ENCODE assay signal across 22 mouse cellular contexts in genomic region chrX:160501095-160501494, GRCm38 (mm10). TPM values are rescaled to one million over a fixed set of nuclear protein-coding genes. Genes with fewer than 3 reads are reported as not detected.
DNase-seq lines count a peak whose midpoint lies in the region; ATAC-seq and TF ChIP-seq lines count a peak whose summit lies in the region.
"Had no signal": no experiment of that assay in that cellular context is flagged by ENCODE, and none has a peak within 500 bp of the region (broad histone marks: within the 10 kb centered on the region; RNA-seq: fewer than 3 reads in every experiment).

No protein-coding gene starts in this region.

- peaks cover 3% of the 10 kb centered on the region for H3K79me2 ChIP-seq in myocyte (ENCODE audit: control insufficient read depth, insufficient read depth)

- no peak overlapping the region for H3K4me2 ChIP-seq in heart, embryonic 12.5 days
- 0 out of 2 replicates have a peak overlapping the region, but pooled peaks have one; percentile 73 for H3K4me2 ChIP-seq in liver, embryonic 13.5 days
- H3K4me2 ChIP-seq in liver, embryonic 11.5 days: no peak overlapping the region
- H3K4me2 ChIP-seq in lung, postnatal 0 days (replicated peaks; ENCODE audit: low read depth, low read length): no peak overlapping the region
- peak overlapping the region; percentile 65 for H3K4me2 ChIP-seq in myocyte (ENCODE audit: low read depth)
- no peak overlapping the region for H3K4me2 ChIP-seq in midbrain, embryonic 15.5 days

- no peak overlapping the region for H3K9ac ChIP-seq in heart, embryonic 12.5 days
- H3K9ac ChIP-seq in liver, embryonic 13.5 days: no peak overlapping the region
- no peak overlapping the region for H3K9ac ChIP-seq in liver, embryonic 11.5 days (ENCODE audit: low read depth, low read length)
- no peak overlapping the region for H3K9ac ChIP-seq in lung, postnatal 0 days (replicated peaks; ENCODE audit: low read depth)
- H3K9ac ChIP-seq in midbrain, embryonic 15.5 days: no peak overlapping the region

- H3K9me3 ChIP-seq in heart, embryonic 12.5 days (replicated peaks): no peaks in the 10 kb centered on the region
- no peaks in the 10 kb centered on the region for H3K9me3 ChIP-seq in liver, embryonic 13.5 days (replicated peaks)
- no peaks in the 10 kb centered on the region for H3K9me3 ChIP-seq in liver, embryonic 11.5 days (ENCODE audit: control insufficient read depth, low read length)
- no peaks in the 10 kb centered on the region for H3K9me3 ChIP-seq in lung, postnatal 0 days (ENCODE audit: low read length)
- no peaks in the 10 kb centered on the region for H3K9me3 ChIP-seq in midbrain, embryonic 15.5 days
- H3K9me3 ChIP-seq: forebrain, embryonic 15.5 days; G1E; hindbrain, embryonic 10.5 days; intestine, embryonic 15.5 days; midbrain, embryonic 10.5 days had no signal

- 0 out of 2 replicates have a peak, but pooled peaks cover 3% of the 10 kb centered on the region for H3K4me1 ChIP-seq in heart, embryonic 12.5 days (replicated peaks)
- H3K4me1 ChIP-seq in liver, embryonic 13.5 days (replicated peaks): peaks cover 17% of the 10 kb centered on the region
- H3K4me1 ChIP-seq in liver, embryonic 11.5 days (replicated peaks; ENCODE audit: control insufficient read depth, insufficient read depth, low read length): no peaks in the 10 kb centered on the region
- H3K4me1 ChIP-seq in lung, postnatal 0 days (ENCODE audit: insufficient read depth, low read depth, low read length): no peaks in the 10 kb centered on the region
- peaks cover 6% of the 10 kb centered on the region for H3K4me1 ChIP-seq in midbrain, embryonic 15.5 days

- H3K27ac ChIP-seq in heart, embryonic 12.5 days (ENCODE audit: poor library complexity, severe bottlenecking): peak overlapping the region; percentile 94; the same call in 1 of the 2 replicates
- H3K27ac ChIP-seq in liver, embryonic 13.5 days: no peak overlapping the region
- H3K27ac ChIP-seq in liver, embryonic 11.5 days (ENCODE audit: low read depth, low read length): no peak overlapping the region
- 0 out of 2 replicates have a peak overlapping the region, but pooled peaks have one; percentile 82 for H3K27ac ChIP-seq in lung, postnatal 0 days (ENCODE audit: low read length)
- H3K27ac ChIP-seq in midbrain, embryonic 15.5 days: no peak overlapping the region
- H3K27ac ChIP-seq: intestine, embryonic 15.5 days had no signal

- peak; percentile 64 for TF ChIP-seq EP300 in lung, postnatal 0 days (IDR thresholded peaks at IDR 0.05)

- no peak overlapping the region for H3K4me3 ChIP-seq in heart, embryonic 12.5 days
- H3K4me3 ChIP-seq in liver, embryonic 13.5 days (replicated peaks): peak overlapping the region; percentile 69; the same call in 1 of the 2 replicates
- H3K4me3 ChIP-seq in liver, embryonic 11.5 days (ENCODE audit: low read depth, low read length): no peak overlapping the region
- no peak overlapping the region for H3K4me3 ChIP-seq in lung, postnatal 0 days (ENCODE audit: low read depth, low read length)
- H3K4me3 ChIP-seq in myocyte: peak overlapping the region; percentile 68
- H3K4me3 ChIP-seq in midbrain, embryonic 15.5 days: no peak overlapping the region

- WGBS in heart, embryonic 12.5 days: 68% methylated on average over 3 of the region's 3 CpGs
- WGBS in liver, embryonic 13.5 days (ENCODE audit: insufficient replicate concordance): 74% methylated on average over 3 of the region's 3 CpGs
- 82% methylated on average over 3 of the region's 3 CpGs for WGBS in liver, embryonic 11.5 days
- 58% methylated on average over 3 of the region's 3 CpGs for WGBS in lung, postnatal 0 days
- 95% methylated on average over 3 of the region's 3 CpGs for WGBS in midbrain, embryonic 15.5 days

- ATAC-seq in heart, embryonic 12.5 days (ENCODE audit: insufficient number of reproducible peaks, low FRiP score): no peak
- ATAC-seq in liver, embryonic 13.5 days (ENCODE audit: low read depth): no peak
- no peak for ATAC-seq in liver, embryonic 11.5 days (replicated peaks; ENCODE audit: low FRiP score)
- peak; percentile 48 for ATAC-seq in lung, postnatal 0 days
- no peak for ATAC-seq in midbrain, embryonic 15.5 days (replicated peaks)

- TF ChIP-seq CTCF in lung, postnatal 0 days (IDR thresholded peaks at IDR 0.05): no peak

- no peak for TF ChIP-seq POLR2A in myocyte (IDR thresholded peaks at IDR 0.05; ENCODE audit: insufficient read length, low read depth)

- peaks cover 6% of the 10 kb centered on the region; the same call in 1 of the 2 replicates for H3K27me3 ChIP-seq in heart, embryonic 12.5 days (replicated peaks)
- H3K27me3 ChIP-seq in liver, embryonic 13.5 days: no peaks in the 10 kb centered on the region
- peaks cover 4% of the 10 kb centered on the region; the same call in 1 of the 2 replicates for H3K27me3 ChIP-seq in liver, embryonic 11.5 days (replicated peaks; ENCODE audit: control insufficient read depth, insufficient read depth, low read length)
- no peaks in the 10 kb centered on the region for H3K27me3 ChIP-seq in lung, postnatal 0 days (replicated peaks; ENCODE audit: insufficient read depth, low read length)
- no peaks in the 10 kb centered on the region for H3K27me3 ChIP-seq in myocyte (ENCODE audit: control insufficient read depth, insufficient read depth, insufficient read length)
- H3K27me3 ChIP-seq in midbrain, embryonic 15.5 days (replicated peaks): no peaks in the 10 kb centered on the region; the same call in none of the 2 replicates
- H3K27me3 ChIP-seq: CH12.LX; intestine, embryonic 15.5 days had no signal

- H3ac ChIP-seq in myocyte (ENCODE audit: control insufficient read depth, insufficient read length): no peak overlapping the region

- DNase-seq in heart, adult 9 months (ENCODE audit: low spot score in 2 of 2): no peak
- DNase-seq in liver, embryonic 13.5 days: no peak
- DNase-seq in liver, embryonic 11.5 days (ENCODE audit: low spot score): no peak
- peak; percentile 41 for DNase-seq in lung, postnatal 0 days (ENCODE audit: low spot score)
- DNase-seq: adrenal gland, adult 2 months; B cell, adult 2 months; cerebellum, adult 11-12 months; embryo, embryonic 11 days; gastrocnemius, postnatal 10 days; kidney, postnatal 25 days; layer of hippocampus, postnatal 36 days; thymus, adult 2 months; thymus, postnatal 4 days had no signal

- no peaks in the 10 kb centered on the region for H3K36me3 ChIP-seq in heart, embryonic 12.5 days
- no peaks in the 10 kb centered on the region for H3K36me3 ChIP-seq in liver, embryonic 13.5 days
- H3K36me3 ChIP-seq in liver, embryonic 11.5 days (ENCODE audit: control insufficient read depth, insufficient read depth, low read length): no peaks in the 10 kb centered on the region
- H3K36me3 ChIP-seq in lung, postnatal 0 days (ENCODE audit: insufficient read depth, low read length): no peaks in the 10 kb centered on the region
- H3K36me3 ChIP-seq in myocyte (ENCODE audit: control insufficient read depth, insufficient read depth): no peaks in the 10 kb centered on the region
- H3K36me3 ChIP-seq in midbrain, embryonic 15.5 days (replicated peaks): no peaks in the 10 kb centered on the region
- H3K36me3 ChIP-seq: forebrain, embryonic 15.5 days; G1E; hindbrain, embryonic 10.5 days; intestine, embryonic 15.5 days; midbrain, embryonic 10.5 days had no signal

TF ChIP-seq in myocyte, 11 proteins besides CTCF, POLR2A, EP300 and RAD21:
- TF ChIP-seq E2F4 (IDR thresholded peaks at IDR 0.05; ENCODE audit: insufficient read depth) (no peak), USF1 (IDR thresholded peaks at IDR 0.05; ENCODE audit: low read depth) (no peak), TCF12 (IDR thresholded peaks at IDR 0.05; ENCODE audit: insufficient read depth, poor library complexity, severe bottlenecking) (no peak), REST (IDR thresholded peaks at IDR 0.05; ENCODE audit: insufficient read depth, insufficient read length) (no peak), MYOD1 (IDR thresholded peaks at IDR 0.05; ENCODE audit: control insufficient read depth in 1 of 3, insufficient read length in 2 of 3, low read depth in 2 of 3) (no peak), CEBPB (IDR thresholded peaks at IDR 0.05; ENCODE audit: insufficient read depth, poor library complexity, severe bottlenecking) (no peak), POLR2AphosphoS2 (IDR thresholded peaks at IDR 0.05; ENCODE audit: insufficient read length, low read depth) (no peak), TCF3 (IDR thresholded peaks at IDR 0.05; ENCODE audit: insufficient read length, low read depth) (no peak), SRF (IDR thresholded peaks at IDR 0.05; ENCODE audit: control insufficient read depth, insufficient read length, low read depth) (no peak), MAX (IDR thresholded peaks at IDR 0.05; ENCODE audit: low read depth) (no peak), MYOG (IDR thresholded peaks at IDR 0.05; ENCODE audit: control insufficient read depth in 1 of 3, insufficient read depth in 1 of 3, insufficient read length in 2 of 3, low read depth in 2 of 3) (no peak)

RNA-seq across cellular contexts. Expression of gene Phka2, which starts 0.9 kb away (rescaled TPM):
- 26.2 and 26.9 TPM in 2 replicates for polyA plus RNA-seq in heart, embryonic 12.5 days (2016; fragmentation: Nextera tagmentation; extraction: Ambion mirVana)
- 9.1 and 11.2 TPM in 2 replicates for polyA plus RNA-seq in liver, embryonic 13.5 days (2015; fragmentation: Nextera tagmentation; extraction: Ambion mirVana)
- polyA plus RNA-seq in liver, embryonic 11.5 days (2014; fragmentation: Nextera tagmentation; extraction: Ambion mirVana): 20.0 and 21.9 TPM in 2 replicates
- polyA plus RNA-seq in lung, postnatal 0 days (2015; fragmentation: Nextera tagmentation; extraction: Ambion mirVana): 9.9 and 11.8 TPM in 2 replicates
- 12.1 TPM for polyA plus RNA-seq in myocyte (2012; fragmentation: generic; extraction: Trizol)
- polyA plus RNA-seq in midbrain, embryonic 15.5 days (2015; fragmentation: Nextera tagmentation; extraction: Ambion mirVana): 11.1 and 12.1 TPM in 2 replicates

Comparison
In these comparisons a context has a peak if more than half of its experiments do, and no peak if none do; other contexts are left out.
1. H3K4me2 ChIP-seq: peak in liver, embryonic 13.5 days (single experiment) and myocyte (single experiment); none in heart, embryonic 12.5 days (single experiment), liver, embryonic 11.5 days (single experiment), lung, postnatal 0 days (single experiment) and midbrain, embryonic 15.5 days (single experiment).
2. H3K4me3 ChIP-seq: peak in liver, embryonic 13.5 days (single experiment) and myocyte (single experiment); none in heart, embryonic 12.5 days (single experiment), liver, embryonic 11.5 days (single experiment), lung, postnatal 0 days (single experiment) and midbrain, embryonic 15.5 days (single experiment).
3. H3K27ac ChIP-seq: peak in heart, embryonic 12.5 days (single experiment) and lung, postnatal 0 days (single experiment); none in liver, embryonic 13.5 days (single experiment), liver, embryonic 11.5 days (single experiment) and midbrain, embryonic 15.5 days (single experiment).